Mouse (Mus musculus): ENCODE measurements around the gene Ssmem1. TPM values are rescaled to one million over a fixed set of nuclear protein-coding genes. Genes with fewer than 3 reads are reported as not detected.

Ssmem1 gene
- 0.35 TPM in 1 of 2 replicates, not detected in the other for polyA plus RNA-seq (2014; fragmentation: Nextera tagmentation; extraction: Ambion mirVana)

DNA sequence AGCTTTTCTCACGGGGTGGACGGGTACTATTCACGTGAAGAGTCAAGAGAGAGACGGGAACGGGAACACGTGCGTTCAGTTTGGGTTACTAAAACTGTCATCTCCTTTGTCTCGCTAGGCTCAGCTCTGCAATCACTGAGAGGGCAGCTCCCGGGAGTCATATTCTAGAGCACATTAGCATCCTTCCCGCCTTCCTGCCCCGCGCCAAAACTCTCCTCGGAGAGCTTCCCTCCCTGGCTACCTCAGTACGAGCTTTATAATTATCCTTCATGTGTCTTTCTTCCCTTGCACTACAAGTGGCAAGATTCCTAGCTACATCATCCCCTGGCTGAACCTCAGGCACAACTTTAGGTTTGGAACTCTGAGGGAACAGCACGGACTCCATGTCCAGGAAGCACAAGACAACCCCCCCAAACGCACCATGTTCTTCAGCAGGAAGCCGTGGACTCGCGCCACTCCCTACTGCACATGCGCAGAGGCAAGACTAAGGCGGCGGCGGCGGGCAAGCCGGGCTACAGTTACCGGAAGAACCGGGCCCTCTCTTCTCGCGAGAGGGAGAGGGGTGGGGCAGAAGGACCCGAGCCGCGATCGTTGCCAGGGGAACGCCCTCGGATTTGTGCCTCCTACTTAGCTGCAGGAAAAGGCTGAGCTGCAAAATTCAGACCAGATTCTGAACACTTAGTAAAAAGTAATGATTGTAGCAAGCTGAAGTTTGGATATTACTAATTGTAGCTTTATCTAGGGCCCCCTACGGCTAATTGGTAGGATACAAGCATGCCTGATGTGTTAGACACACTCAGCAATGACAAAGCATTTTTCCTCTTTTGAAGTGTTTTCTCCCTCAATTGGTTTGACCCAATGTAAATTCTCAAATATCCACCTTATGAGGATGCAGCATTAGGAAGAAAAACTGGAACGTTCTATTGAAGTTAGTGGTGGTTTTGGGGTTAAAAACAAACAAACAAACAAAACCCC lies at the start of gene Ssmem1, which contains the start of gene Tmem209:
Gene Ssmem1 (plus strand): TSS at position 585 of the 975 bp plus-strand sequence.
Gene Tmem209 (minus strand): TSS at position 519 of the 975 bp plus-strand sequence.
- peak; percentile 99 for ATAC-seq (ENCODE audit: low read depth)
- H3K4me3 ChIP-seq (ENCODE audit: low read depth, low read length), result peak within 1 kb of the TSS; percentile 48
- H3K27me3 ChIP-seq (ENCODE audit: control insufficient read depth, insufficient read depth, low read length), result no peaks in the 10 kb centered on the region
- peak within 1 kb of the TSS; percentile 88 for H3K27ac ChIP-seq (ENCODE audit: low read depth, low read length)
- WGBS, result 1% methylated on average over 37 of the region's 37 CpGs
- peaks cover 6% of the 10 kb centered on the region; the same call in 1 of the 2 replicates for H3K4me1 ChIP-seq (ENCODE audit: control insufficient read depth, insufficient read depth, low read length)
- H3K4me2 ChIP-seq (ENCODE audit: low read depth, low read length), result peak within 1 kb of the TSS; percentile 88
- H3K9me3 ChIP-seq (ENCODE audit: control insufficient read depth, low read length), result no peaks in the 10 kb centered on the region
- peak within 1 kb of the TSS; percentile 55 for H3K9ac ChIP-seq (replicated peaks; ENCODE audit: low read depth, low read length)
- 0 out of 2 replicates have a peak, but pooled peaks cover 8% of the 10 kb centered on the region for H3K36me3 ChIP-seq (ENCODE audit: control insufficient read depth, insufficient read depth, low read length)

DNA sequence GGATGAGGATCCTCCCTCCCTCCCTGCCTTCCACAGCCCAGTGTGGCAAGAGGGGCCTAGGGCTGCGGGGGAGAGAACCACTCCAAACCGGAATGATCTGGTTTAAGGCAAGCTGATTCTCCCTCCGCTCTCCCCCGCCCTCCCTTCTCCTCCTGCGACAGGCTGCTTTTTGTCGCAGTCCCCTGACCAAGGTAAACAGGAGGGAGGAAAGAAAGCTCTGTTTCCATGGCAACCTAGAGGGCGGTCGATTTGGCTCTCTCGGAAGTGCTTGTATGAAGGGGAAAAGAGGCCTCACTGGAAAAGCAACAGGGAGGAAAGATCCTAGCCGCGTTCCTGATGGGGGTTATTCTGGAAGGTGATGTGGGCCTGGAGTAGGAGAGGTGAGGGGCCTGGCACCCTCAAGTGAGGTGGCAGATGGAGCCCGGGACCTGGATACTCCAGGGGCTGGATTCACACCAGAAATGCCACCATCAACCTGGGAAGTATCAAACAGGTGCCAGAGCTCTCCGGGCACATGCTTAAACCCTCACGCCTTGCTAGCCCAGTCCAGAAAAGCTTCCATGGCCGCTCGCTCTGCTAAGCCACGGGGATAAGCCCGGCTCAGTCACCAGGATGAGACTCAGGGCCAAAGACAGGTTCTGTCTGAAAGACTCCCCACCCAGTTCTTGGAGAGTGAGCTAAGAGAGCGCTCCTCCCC lies 48.8 kb upstream of the Ssmem1 start:
- Histone ChIP-seq H3K27ac (ENCODE audit: low read depth, low read length) (peak overlapping the region; percentile 95), H3K4me3 (ENCODE audit: low read depth, low read length) (no peak overlapping the region), H3K4me2 (ENCODE audit: low read depth, low read length) (peak overlapping the region; percentile 32; the same call in 1 of the 2 replicates), H3K36me3 (ENCODE audit: control insufficient read depth, insufficient read depth, low read length) (no peaks in the 10 kb centered on the region), H3K9me3 (ENCODE audit: control insufficient read depth, low read length) (no peaks in the 10 kb centered on the region), H3K9ac (replicated peaks; ENCODE audit: low read depth, low read length) (peak overlapping the region; percentile 37), H3K4me1 (ENCODE audit: control insufficient read depth, insufficient read depth, low read length) (peaks cover 17% of the 10 kb centered on the region), H3K27me3 (ENCODE audit: control insufficient read depth, insufficient read depth, low read length) (no peaks in the 10 kb centered on the region)
- ATAC-seq (ENCODE audit: low read depth), result peak; percentile 93
- 13% methylated on average over 19 of the region's 19 CpGs for WGBS

DNA sequence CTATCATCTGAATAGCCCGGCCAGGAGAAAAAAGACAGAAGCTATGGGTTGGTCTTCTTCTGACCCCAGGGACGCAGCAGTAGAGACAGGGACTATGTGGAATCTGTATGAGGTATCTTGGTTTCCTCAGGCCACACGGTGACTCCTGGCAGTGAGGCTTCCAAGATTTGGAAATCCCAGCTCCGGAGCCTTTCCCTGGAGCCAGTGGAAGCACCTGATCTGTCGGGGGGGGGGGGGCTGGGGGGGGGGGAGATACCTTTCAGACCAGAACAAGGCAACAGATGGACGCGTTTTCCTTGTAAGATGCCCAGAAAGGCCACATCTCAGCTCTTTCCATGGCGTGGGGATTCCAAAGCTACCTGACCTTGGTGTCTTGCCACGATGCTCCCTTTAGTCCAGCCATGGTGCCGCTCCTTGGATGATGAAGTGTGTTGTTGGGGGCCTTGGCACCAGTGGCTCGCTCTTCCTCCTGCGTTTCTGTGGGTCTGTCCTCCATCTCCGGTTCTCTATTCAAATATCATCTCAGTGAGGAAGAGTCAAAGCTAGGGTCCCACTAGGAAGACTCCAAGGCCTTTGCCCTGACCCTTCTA lies 47.8 kb upstream of the Ssmem1 start:
- H3K4me2 ChIP-seq (ENCODE audit: low read depth, low read length), result no peak overlapping the region
- H3K36me3 ChIP-seq (ENCODE audit: control insufficient read depth, insufficient read depth, low read length), result no peaks in the 10 kb centered on the region
- H3K9me3 ChIP-seq (ENCODE audit: control insufficient read depth, low read length), result no peaks in the 10 kb centered on the region
- no peak for ATAC-seq (ENCODE audit: low read depth)
- no peak overlapping the region for H3K9ac ChIP-seq (replicated peaks; ENCODE audit: low read depth, low read length)
- H3K27ac ChIP-seq (ENCODE audit: low read depth, low read length), result peak overlapping the region; percentile 95
- 91% methylated on average over 12 of the region's 13 CpGs for WGBS
- peaks cover 17% of the 10 kb centered on the region for H3K4me1 ChIP-seq (ENCODE audit: control insufficient read depth, insufficient read depth, low read length)
- H3K4me3 ChIP-seq (ENCODE audit: low read depth, low read length), result no peak overlapping the region
- no peaks in the 10 kb centered on the region for H3K27me3 ChIP-seq (ENCODE audit: control insufficient read depth, insufficient read depth, low read length)

DNA sequence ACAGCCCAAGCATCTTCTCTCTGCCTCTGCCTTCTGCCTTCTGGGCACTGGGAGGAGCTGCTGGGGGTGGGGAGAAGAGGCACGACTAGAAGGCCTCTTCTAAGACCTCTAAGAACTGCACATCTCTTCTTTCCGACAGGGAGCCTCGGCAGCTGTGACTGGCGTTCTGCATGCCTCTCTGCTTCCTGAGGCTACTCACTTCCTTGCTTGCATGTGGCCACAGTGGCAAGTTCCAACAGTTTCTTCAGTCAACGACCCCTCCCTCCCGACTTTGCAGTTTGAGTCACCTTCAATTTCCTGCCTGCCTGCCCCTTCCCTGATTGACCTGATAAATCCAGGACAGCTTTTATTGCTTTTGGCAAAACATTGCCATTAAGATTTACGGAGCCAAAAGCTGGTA lies 46.8 kb upstream of the Ssmem1 start:
- H3K9me3 ChIP-seq (ENCODE audit: control insufficient read depth, low read length), result no peaks in the 10 kb centered on the region
- peaks cover 17% of the 10 kb centered on the region for H3K4me1 ChIP-seq (ENCODE audit: control insufficient read depth, insufficient read depth, low read length)
- H3K27me3 ChIP-seq (ENCODE audit: control insufficient read depth, insufficient read depth, low read length), result no peaks in the 10 kb centered on the region
- 38% methylated on average over 7 of the region's 7 CpGs for WGBS
- H3K36me3 ChIP-seq (ENCODE audit: control insufficient read depth, insufficient read depth, low read length), result no peaks in the 10 kb centered on the region
- H3K4me2 ChIP-seq (ENCODE audit: low read depth, low read length), result no peak overlapping the region
- ATAC-seq (ENCODE audit: low read depth), result no peak
- H3K27ac ChIP-seq (ENCODE audit: low read depth, low read length), result no peak overlapping the region
- H3K4me3 ChIP-seq (ENCODE audit: low read depth, low read length), result no peak overlapping the region
- no peak overlapping the region for H3K9ac ChIP-seq (replicated peaks; ENCODE audit: low read depth, low read length)

DNA sequence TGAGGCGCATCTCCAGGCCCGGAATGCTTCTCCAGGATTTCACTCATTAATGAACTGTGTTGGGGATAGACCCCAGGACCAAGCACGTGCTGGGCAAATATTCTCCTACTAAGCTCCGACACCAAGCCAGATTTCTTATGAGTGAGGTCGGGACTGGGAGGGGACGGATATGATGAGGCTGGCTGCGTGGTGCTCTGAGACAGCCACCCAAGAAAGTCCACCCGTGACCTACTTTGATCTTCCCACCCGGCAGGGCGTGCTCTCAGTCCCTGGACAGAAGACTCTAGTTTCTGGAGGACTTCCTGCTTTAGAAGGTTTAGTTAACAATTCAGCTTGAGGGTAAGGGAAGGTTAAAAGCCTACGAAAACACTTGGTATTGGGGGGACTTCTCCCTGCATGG lies 44.1 kb upstream of the Ssmem1 start:
- Histone ChIP-seq H3K4me2 (ENCODE audit: low read depth, low read length) (no peak overlapping the region), H3K9ac (replicated peaks; ENCODE audit: low read depth, low read length) (no peak overlapping the region), H3K27ac (ENCODE audit: low read depth, low read length) (no peak overlapping the region), H3K4me1 (ENCODE audit: control insufficient read depth, insufficient read depth, low read length) (peaks cover 10% of the 10 kb centered on the region), H3K4me3 (ENCODE audit: low read depth, low read length) (no peak overlapping the region), H3K9me3 (ENCODE audit: control insufficient read depth, low read length) (no peaks in the 10 kb centered on the region), H3K36me3 (ENCODE audit: control insufficient read depth, insufficient read depth, low read length) (no peaks in the 10 kb centered on the region), H3K27me3 (ENCODE audit: control insufficient read depth, insufficient read depth, low read length) (no peaks in the 10 kb centered on the region)
- ATAC-seq (ENCODE audit: low read depth), result no peak
- 94% methylated on average over 11 of the region's 11 CpGs for WGBS

DNA sequence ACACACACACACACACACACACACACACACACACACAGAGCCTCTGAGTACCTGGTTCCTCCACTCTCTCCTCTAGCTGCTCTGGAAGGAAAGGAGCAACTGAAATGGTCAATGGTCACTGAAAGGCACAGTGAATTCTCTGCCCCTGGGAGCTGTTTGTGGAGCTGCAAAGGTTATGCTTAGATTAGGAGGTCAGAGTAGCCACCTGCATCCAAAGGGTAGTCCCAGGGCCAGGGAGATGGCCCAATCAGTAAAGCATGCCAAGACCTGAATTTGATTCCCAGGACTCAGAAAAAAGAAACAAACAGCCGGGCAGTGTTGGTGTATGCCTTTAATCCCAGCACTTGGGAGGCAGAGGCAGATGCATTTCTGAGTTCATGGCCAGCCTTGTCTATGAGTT lies 41.6 kb upstream of the Ssmem1 start:
- no peak overlapping the region for H3K4me2 ChIP-seq (ENCODE audit: low read depth, low read length)
- no peak for ATAC-seq (ENCODE audit: low read depth)
- H3K36me3 ChIP-seq (ENCODE audit: control insufficient read depth, insufficient read depth, low read length), result no peaks in the 10 kb centered on the region
- no peaks in the 10 kb centered on the region for H3K9me3 ChIP-seq (ENCODE audit: control insufficient read depth, low read length)
- H3K27ac ChIP-seq (ENCODE audit: low read depth, low read length), result no peak overlapping the region
- no peaks in the 10 kb centered on the region for H3K4me1 ChIP-seq (ENCODE audit: control insufficient read depth, insufficient read depth, low read length)
- no peaks in the 10 kb centered on the region for H3K27me3 ChIP-seq (ENCODE audit: control insufficient read depth, insufficient read depth, low read length)
- 73% methylated on average over 1 of the region's 1 CpGs for WGBS
- no peak overlapping the region for H3K9ac ChIP-seq (replicated peaks; ENCODE audit: low read depth, low read length)
- no peak overlapping the region for H3K4me3 ChIP-seq (ENCODE audit: low read depth, low read length)

DNA sequence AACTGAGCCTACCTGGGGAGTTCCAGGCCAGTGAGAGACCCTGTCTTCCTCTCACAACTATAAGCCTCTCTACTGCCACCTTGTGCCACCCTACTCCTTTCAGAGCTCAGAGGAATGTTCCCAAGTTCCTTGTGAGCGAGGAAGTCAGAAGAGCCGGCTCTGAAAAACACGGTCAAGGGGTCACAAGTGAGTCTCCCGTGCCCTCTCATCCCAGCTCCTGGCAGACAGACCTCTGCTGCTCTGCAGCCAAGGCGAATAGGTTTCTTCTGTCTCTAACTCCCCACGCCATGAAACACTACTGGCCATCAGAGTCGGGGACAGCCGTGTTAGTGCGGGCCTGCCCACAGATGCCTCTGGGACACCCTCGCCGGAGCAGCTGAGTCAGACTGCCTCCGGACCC lies 41.0 kb upstream of the Ssmem1 start:
- no peak overlapping the region for H3K9ac ChIP-seq (replicated peaks; ENCODE audit: low read depth, low read length)
- no peak overlapping the region for H3K4me3 ChIP-seq (ENCODE audit: low read depth, low read length)
- ATAC-seq (ENCODE audit: low read depth), result peak; percentile 28; the same call in 1 of the 2 replicates
- no peaks in the 10 kb centered on the region for H3K36me3 ChIP-seq (ENCODE audit: control insufficient read depth, insufficient read depth, low read length)
- H3K27ac ChIP-seq (ENCODE audit: low read depth, low read length), result no peak overlapping the region
- no peaks in the 10 kb centered on the region for H3K4me1 ChIP-seq (ENCODE audit: control insufficient read depth, insufficient read depth, low read length)
- H3K4me2 ChIP-seq (ENCODE audit: low read depth, low read length), result no peak overlapping the region
- H3K9me3 ChIP-seq (ENCODE audit: control insufficient read depth, low read length), result no peaks in the 10 kb centered on the region
- no peaks in the 10 kb centered on the region for H3K27me3 ChIP-seq (ENCODE audit: control insufficient read depth, insufficient read depth, low read length)
- WGBS, result 53% methylated on average over 12 of the region's 12 CpGs

DNA sequence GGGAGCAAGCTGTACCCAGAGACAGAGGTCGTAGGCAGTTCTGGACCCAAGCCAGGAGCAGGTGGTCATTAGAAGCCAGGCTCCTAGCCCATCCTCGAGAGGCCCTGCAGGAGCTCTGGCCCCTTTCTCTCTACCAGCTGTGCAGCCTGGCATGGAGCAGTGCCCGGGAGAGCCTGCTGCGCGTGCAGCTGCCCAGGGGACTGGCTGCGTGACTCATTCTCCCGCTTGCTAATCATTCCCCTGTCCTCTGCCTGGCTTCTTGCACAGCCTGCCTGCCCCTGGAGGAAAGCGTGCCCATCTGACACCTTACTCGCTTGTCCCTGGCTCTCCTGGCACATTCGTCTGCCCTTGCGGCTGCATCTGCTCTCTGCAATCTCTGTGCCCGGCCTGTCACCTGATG lies 40.3 kb upstream of the Ssmem1 start:
- ATAC-seq (ENCODE audit: low read depth), result peak; percentile 72
- H3K4me2 ChIP-seq (ENCODE audit: low read depth, low read length), result no peak overlapping the region
- no peak overlapping the region for H3K4me3 ChIP-seq (ENCODE audit: low read depth, low read length)
- no peaks in the 10 kb centered on the region for H3K27me3 ChIP-seq (ENCODE audit: control insufficient read depth, insufficient read depth, low read length)
- 54% methylated on average over 12 of the region's 12 CpGs for WGBS
- H3K36me3 ChIP-seq (ENCODE audit: control insufficient read depth, insufficient read depth, low read length), result no peaks in the 10 kb centered on the region
- no peaks in the 10 kb centered on the region for H3K9me3 ChIP-seq (ENCODE audit: control insufficient read depth, low read length)
- no peaks in the 10 kb centered on the region for H3K4me1 ChIP-seq (ENCODE audit: control insufficient read depth, insufficient read depth, low read length)
- H3K9ac ChIP-seq (replicated peaks; ENCODE audit: low read depth, low read length), result no peak overlapping the region
- H3K27ac ChIP-seq (ENCODE audit: low read depth, low read length), result peak overlapping the region; percentile 55; the same call in 1 of the 2 replicates

Data from neural tube, embryonic 14.5 days (tissue).